Mouse (Mus musculus): ENCODE results near the gene Lpcat4.
"Not testable (repeated sequence)": the region's sequence is repeated elsewhere in the genome, so short reads cannot be mapped to it uniquely, and the experiment has no call there.

DNA sequence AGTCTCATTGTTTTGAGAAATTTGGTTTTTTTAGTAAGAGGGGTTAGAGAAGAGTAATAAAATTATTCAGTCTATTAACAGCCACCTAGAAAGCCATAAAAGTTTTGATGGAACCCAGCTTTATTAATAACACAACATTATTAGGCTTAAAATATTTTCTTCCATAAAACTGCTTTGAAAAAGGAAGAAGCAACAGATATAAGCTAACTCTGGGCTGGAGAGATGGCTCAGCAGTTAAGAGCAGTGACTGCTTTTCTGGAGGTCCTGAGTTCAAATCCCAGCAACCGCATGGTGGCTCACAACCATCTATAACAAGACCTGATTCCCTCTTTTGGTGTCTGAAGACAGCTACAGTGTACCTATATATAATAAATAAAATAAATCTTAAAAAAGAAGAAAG lies 46.8 kb downstream of the Lpcat4 start:
- TF ChIP-seq POLR2A (IDR thresholded peaks at IDR 0.05; ENCODE audit: extremely low read depth, insufficient read depth, low read length); CTCF (IDR thresholded peaks at IDR 0.05; ENCODE audit: low read depth, low read length): not testable (repeated sequence)

Measured in liver, adult 2 months (tissue).